Mouse (Mus musculus): ENCODE data around the gene Igfbp5. TPM values are rescaled to one million over a fixed set of nuclear protein-coding genes. Genes with fewer than 3 reads are reported as not detected.

Gene Igfbp5
- polyA plus RNA-seq, 1 experiment from 2014 or later, result 34.8 TPM

DNA sequence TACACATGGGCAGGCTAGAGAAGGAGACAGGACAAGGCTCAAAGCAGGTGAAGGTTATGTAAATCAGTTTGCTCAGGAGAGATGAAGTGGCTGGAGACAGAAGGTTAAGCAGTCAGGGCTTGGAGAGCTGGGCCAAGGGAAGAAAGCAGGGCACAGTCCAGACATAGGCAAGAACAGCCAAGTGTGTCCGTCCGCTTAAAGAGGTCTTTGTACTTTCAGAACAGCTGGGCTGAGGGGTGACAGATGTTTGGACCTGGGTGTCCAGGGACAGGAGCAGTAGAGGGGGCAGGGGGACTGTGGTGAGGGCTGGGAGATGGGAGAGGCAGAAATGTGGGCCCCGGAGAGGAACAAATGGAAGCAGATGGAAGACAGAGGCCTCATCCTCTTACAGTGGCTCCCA is 10.4 kb downstream of the Igfbp5 start:
- H3K4me1 ChIP-seq (replicated peaks; ENCODE audit: control insufficient read depth, insufficient read depth, low read length), result peaks cover 8% of the 10 kb centered on the region
- no peaks in the 10 kb centered on the region for H3K36me3 ChIP-seq (ENCODE audit: control insufficient read depth, insufficient read depth, low read length)
- H3K27me3 ChIP-seq (ENCODE audit: control insufficient read depth, insufficient read depth, low read length), result no peaks in the 10 kb centered on the region
- H3K4me2 ChIP-seq (replicated peaks; ENCODE audit: low read depth, low read length), result no peak overlapping the region
- no peaks in the 10 kb centered on the region for H3K9me3 ChIP-seq (ENCODE audit: control insufficient read depth, low read length)
- H3K9ac ChIP-seq (ENCODE audit: low read depth, low read length), result no peak overlapping the region
- H3K27ac ChIP-seq (ENCODE audit: low read depth, low read length), result no peak overlapping the region
- ATAC-seq (ENCODE audit: low FRiP score) (no peak), DNase-seq (ENCODE audit: low spot score) (no peak)
- no peak overlapping the region for H3K4me3 ChIP-seq (ENCODE audit: low read depth, low read length)
- WGBS, result 77% methylated on average over 3 of the region's 3 CpGs

DNA sequence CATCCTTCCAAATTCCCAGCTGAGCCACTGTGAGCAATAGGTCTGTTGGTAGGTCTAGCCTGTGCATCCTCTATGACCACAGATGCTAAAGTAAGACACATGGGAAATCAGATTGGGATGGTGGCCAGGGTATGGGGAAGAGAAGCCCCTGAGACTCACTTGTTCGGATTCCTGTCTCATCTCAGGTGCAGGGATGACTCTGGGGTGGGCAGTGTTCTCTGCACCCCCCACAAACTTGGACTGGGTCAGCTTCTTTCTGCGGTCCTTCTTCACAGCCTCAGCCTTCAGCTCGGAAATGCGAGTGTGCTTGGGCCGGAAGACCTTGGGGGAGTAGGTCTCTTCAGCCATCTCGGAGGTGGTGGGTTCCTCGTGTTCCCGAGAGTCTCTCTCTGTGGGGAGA is 11.0 kb downstream of the Igfbp5 start:
- H3K4me3 ChIP-seq (ENCODE audit: low read depth, low read length), result no peak overlapping the region
- 83% methylated on average over 8 of the region's 8 CpGs for WGBS
- no peaks in the 10 kb centered on the region for H3K27me3 ChIP-seq (ENCODE audit: control insufficient read depth, insufficient read depth, low read length)
- ATAC-seq (ENCODE audit: low FRiP score), result no peak
- H3K9me3 ChIP-seq (ENCODE audit: control insufficient read depth, low read length), result no peaks in the 10 kb centered on the region
- no peak overlapping the region for H3K4me2 ChIP-seq (replicated peaks; ENCODE audit: low read depth, low read length)
- H3K27ac ChIP-seq (ENCODE audit: low read depth, low read length), result no peak overlapping the region
- DNase-seq (ENCODE audit: low spot score), result no peak
- H3K36me3 ChIP-seq (ENCODE audit: control insufficient read depth, insufficient read depth, low read length), result no peaks in the 10 kb centered on the region
- H3K4me1 ChIP-seq (replicated peaks; ENCODE audit: control insufficient read depth, insufficient read depth, low read length), result peaks cover 7% of the 10 kb centered on the region
- no peak overlapping the region for H3K9ac ChIP-seq (ENCODE audit: low read depth, low read length)

DNA sequence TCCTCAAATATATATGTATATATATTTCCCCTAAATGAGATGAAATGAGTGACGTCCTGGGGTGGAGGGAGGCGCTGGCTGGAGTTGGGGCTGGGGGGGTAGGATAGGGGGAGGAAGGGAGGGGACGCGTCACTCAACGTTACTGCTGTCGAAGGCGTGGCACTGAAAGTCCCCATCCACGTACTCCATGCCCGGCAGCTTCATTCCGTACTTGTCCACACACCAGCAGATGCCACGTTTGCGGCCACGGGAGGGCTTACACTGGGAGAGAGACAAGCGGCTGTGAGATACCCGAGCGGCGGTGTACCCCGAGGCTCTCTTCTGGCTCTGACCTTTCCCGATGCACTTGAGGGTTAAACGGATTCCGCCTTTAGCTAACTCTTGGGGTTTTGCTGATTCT is 12.4 kb downstream of the Igfbp5 start:
- Histone ChIP-seq H3K36me3 (ENCODE audit: control insufficient read depth, insufficient read depth, low read length) (no peaks in the 10 kb centered on the region), H3K4me2 (replicated peaks; ENCODE audit: low read depth, low read length) (no peak overlapping the region), H3K4me3 (ENCODE audit: low read depth, low read length) (no peak overlapping the region), H3K9me3 (ENCODE audit: control insufficient read depth, low read length) (no peaks in the 10 kb centered on the region), H3K4me1 (replicated peaks; ENCODE audit: control insufficient read depth, insufficient read depth, low read length) (0 out of 2 replicates have a peak, but pooled peaks cover 3% of the 10 kb centered on the region), H3K9ac (ENCODE audit: low read depth, low read length) (no peak overlapping the region), H3K27ac (ENCODE audit: low read depth, low read length) (no peak overlapping the region), H3K27me3 (ENCODE audit: control insufficient read depth, insufficient read depth, low read length) (no peaks in the 10 kb centered on the region)
- WGBS, result 91% methylated on average over 21 of the region's 21 CpGs
- DNase-seq (ENCODE audit: low spot score), result no peak
- ATAC-seq (ENCODE audit: low FRiP score), result no peak

DNA sequence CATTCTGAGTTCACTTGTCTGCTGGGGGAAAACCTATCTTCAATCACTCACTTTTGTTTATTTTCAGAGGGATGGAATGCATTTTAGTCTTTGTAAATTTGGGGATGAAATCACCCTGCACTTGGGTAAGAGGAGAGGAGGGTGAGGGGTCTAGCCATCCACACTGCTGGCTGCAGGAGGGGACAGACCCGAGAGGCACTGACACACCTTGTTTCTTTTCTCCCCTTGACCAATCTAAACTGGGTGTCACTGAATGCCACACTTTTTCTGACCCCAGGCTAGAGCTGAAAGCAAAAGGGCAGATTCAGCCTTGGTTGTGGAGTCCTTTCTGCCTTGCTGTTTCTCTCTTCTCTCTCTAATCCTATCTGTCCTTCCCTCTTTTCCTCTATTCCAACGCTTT is 13.0 kb downstream of the Igfbp5 start:
- Histone ChIP-seq H3K36me3 (ENCODE audit: control insufficient read depth, insufficient read depth, low read length) (no peaks in the 10 kb centered on the region), H3K9me3 (ENCODE audit: control insufficient read depth, low read length) (no peaks in the 10 kb centered on the region), H3K27me3 (ENCODE audit: control insufficient read depth, insufficient read depth, low read length) (no peaks in the 10 kb centered on the region), H3K4me3 (ENCODE audit: low read depth, low read length) (no peak overlapping the region), H3K27ac (ENCODE audit: low read depth, low read length) (no peak overlapping the region), H3K9ac (ENCODE audit: low read depth, low read length) (no peak overlapping the region), H3K4me1 (replicated peaks; ENCODE audit: control insufficient read depth, insufficient read depth, low read length) (0 out of 2 replicates have a peak, but pooled peaks cover 3% of the 10 kb centered on the region), H3K4me2 (replicated peaks; ENCODE audit: low read depth, low read length) (no peak overlapping the region)
- ATAC-seq (ENCODE audit: low FRiP score), result no peak
- no peak for DNase-seq (ENCODE audit: low spot score)
- WGBS, result 76% methylated on average over 2 of the region's 2 CpGs

DNA sequence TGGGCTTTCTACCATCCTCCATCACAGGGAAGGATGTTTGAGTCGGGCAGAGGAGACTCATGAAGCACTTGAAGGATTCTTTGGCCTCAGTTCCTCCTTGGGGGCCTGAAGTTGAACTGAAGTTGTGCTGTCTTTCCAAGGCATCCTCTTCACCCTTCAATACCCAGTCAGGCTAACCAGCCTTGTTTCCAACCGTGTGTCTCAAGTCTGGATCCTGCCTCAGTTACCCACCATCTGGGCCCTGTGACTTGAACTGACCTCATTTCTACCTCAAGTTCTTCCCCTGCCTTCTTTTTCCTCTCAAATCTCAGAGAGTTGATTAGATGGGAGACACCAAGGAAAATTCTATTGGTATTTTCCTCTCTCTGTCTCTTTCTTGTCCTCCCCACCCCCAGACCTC is 14.2 kb downstream of the Igfbp5 start:
- no peak overlapping the region for H3K9ac ChIP-seq (ENCODE audit: low read depth, low read length)
- no peaks in the 10 kb centered on the region for H3K36me3 ChIP-seq (ENCODE audit: control insufficient read depth, insufficient read depth, low read length)
- WGBS, result 92% methylated on average over 2 of the region's 2 CpGs
- no peak overlapping the region for H3K27ac ChIP-seq (ENCODE audit: low read depth, low read length)
- ATAC-seq (ENCODE audit: low FRiP score), result no peak
- no peaks in the 10 kb centered on the region for H3K9me3 ChIP-seq (ENCODE audit: control insufficient read depth, low read length)
- 0 out of 2 replicates have a peak, but pooled peaks cover 3% of the 10 kb centered on the region for H3K4me1 ChIP-seq (replicated peaks; ENCODE audit: control insufficient read depth, insufficient read depth, low read length)
- H3K4me3 ChIP-seq (ENCODE audit: low read depth, low read length), result no peak overlapping the region
- no peak overlapping the region for H3K4me2 ChIP-seq (replicated peaks; ENCODE audit: low read depth, low read length)
- DNase-seq (ENCODE audit: low spot score), result no peak
- no peaks in the 10 kb centered on the region for H3K27me3 ChIP-seq (ENCODE audit: control insufficient read depth, insufficient read depth, low read length)

DNA sequence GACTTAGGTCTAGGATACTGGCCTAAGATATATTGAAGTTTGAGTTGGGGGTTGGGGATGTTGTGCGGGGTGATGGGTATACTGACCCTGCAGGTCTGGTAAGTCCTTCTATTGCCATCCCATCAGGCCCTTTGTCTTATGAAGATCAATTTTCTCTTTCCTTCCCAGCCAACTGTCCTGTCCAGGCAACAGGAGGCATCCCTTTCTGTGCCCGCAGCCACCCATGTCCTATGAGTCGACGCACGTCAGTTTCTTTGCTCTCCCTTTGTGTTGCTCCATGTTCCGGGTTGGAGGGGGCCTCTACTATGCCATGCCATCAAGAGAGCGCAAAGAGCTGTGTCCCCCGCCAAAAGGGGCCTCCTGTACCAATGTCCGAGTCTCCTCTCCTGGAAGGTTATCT is 14.7 kb downstream of the Igfbp5 start:
- H3K27ac ChIP-seq (ENCODE audit: low read depth, low read length), result no peak overlapping the region
- no peak overlapping the region for H3K4me2 ChIP-seq (replicated peaks; ENCODE audit: low read depth, low read length)
- no peak overlapping the region for H3K9ac ChIP-seq (ENCODE audit: low read depth, low read length)
- 0 out of 2 replicates have a peak, but pooled peaks cover 3% of the 10 kb centered on the region for H3K4me1 ChIP-seq (replicated peaks; ENCODE audit: control insufficient read depth, insufficient read depth, low read length)
- DNase-seq (ENCODE audit: low spot score) (no peak), ATAC-seq (ENCODE audit: low FRiP score) (no peak)
- 94% methylated on average over 9 of the region's 9 CpGs for WGBS
- H3K27me3 ChIP-seq (ENCODE audit: control insufficient read depth, insufficient read depth, low read length), result no peaks in the 10 kb centered on the region
- H3K9me3 ChIP-seq (ENCODE audit: control insufficient read depth, low read length), result no peaks in the 10 kb centered on the region
- H3K4me3 ChIP-seq (ENCODE audit: low read depth, low read length), result no peak overlapping the region
- H3K36me3 ChIP-seq (ENCODE audit: control insufficient read depth, insufficient read depth, low read length), result no peaks in the 10 kb centered on the region

DNA sequence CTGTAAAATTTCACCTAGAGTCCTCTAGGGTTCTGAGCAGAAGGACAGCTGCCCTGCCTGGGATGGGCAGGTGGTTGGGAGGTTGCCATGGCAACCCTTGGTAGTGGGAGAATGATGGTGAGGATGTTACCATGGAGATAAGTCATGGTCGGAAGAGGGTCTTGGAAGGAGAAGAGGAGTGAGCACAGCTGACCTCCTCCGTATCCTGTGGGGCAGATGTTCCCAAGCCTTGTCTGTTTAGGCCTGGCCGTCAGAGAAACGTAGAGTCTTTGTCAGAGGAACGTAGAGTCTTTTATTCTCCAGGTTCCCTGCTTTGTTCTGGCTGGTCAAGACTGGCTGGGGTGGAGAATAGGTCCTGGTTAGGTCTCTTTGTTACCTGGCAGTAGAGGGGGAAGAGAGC is 15.8 kb downstream of the Igfbp5 start:
- peak; percentile 61 for ATAC-seq (ENCODE audit: low FRiP score)
- Histone ChIP-seq H3K27me3 (ENCODE audit: control insufficient read depth, insufficient read depth, low read length) (no peaks in the 10 kb centered on the region), H3K9me3 (ENCODE audit: control insufficient read depth, low read length) (no peaks in the 10 kb centered on the region), H3K4me2 (replicated peaks; ENCODE audit: low read depth, low read length) (no peak overlapping the region), H3K4me1 (replicated peaks; ENCODE audit: control insufficient read depth, insufficient read depth, low read length) (0 out of 2 replicates have a peak, but pooled peaks cover 3% of the 10 kb centered on the region), H3K36me3 (ENCODE audit: control insufficient read depth, insufficient read depth, low read length) (no peaks in the 10 kb centered on the region), H3K27ac (ENCODE audit: low read depth, low read length) (0 out of 2 replicates have a peak overlapping the region, but pooled peaks have one; percentile 39), H3K9ac (ENCODE audit: low read depth, low read length) (no peak overlapping the region), H3K4me3 (ENCODE audit: low read depth, low read length) (no peak overlapping the region)
- peak; percentile 67 for DNase-seq (ENCODE audit: low spot score)
- 37% methylated on average over 5 of the region's 5 CpGs for WGBS

DNA sequence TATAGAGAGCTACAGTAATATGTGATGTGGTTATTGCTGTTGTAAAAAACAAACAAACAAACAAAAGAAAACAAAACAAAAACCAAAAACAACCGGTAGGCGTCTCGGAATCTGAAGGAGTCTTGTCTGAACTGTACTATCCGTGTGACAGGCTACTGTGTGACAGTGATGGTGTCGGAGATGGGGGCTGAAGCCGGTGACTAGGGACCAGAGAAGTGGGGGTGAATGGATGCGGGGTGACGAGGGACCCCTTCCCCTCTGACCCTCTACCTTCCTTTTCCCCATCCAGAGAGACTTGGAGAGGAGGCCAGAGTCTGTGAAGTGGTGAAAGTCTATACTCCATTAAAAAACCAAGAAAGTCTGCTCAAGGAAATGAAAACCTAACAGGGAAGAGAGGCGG is 16.4 kb downstream of the Igfbp5 start:
- no peak overlapping the region for H3K27ac ChIP-seq (ENCODE audit: low read depth, low read length)
- WGBS, result 89% methylated on average over 9 of the region's 9 CpGs
- no peaks in the 10 kb centered on the region for H3K9me3 ChIP-seq (ENCODE audit: control insufficient read depth, low read length)
- no peak for DNase-seq (ENCODE audit: low spot score)
- H3K4me2 ChIP-seq (replicated peaks; ENCODE audit: low read depth, low read length), result no peak overlapping the region
- H3K27me3 ChIP-seq (ENCODE audit: control insufficient read depth, insufficient read depth, low read length), result no peaks in the 10 kb centered on the region
- 0 out of 2 replicates have a peak, but pooled peaks cover 3% of the 10 kb centered on the region for H3K4me1 ChIP-seq (replicated peaks; ENCODE audit: control insufficient read depth, insufficient read depth, low read length)
- no peak for ATAC-seq (ENCODE audit: low FRiP score)
- H3K36me3 ChIP-seq (ENCODE audit: control insufficient read depth, insufficient read depth, low read length), result no peaks in the 10 kb centered on the region
- H3K4me3 ChIP-seq (ENCODE audit: low read depth, low read length), result no peak overlapping the region
- H3K9ac ChIP-seq (ENCODE audit: low read depth, low read length), result no peak overlapping the region

DNA sequence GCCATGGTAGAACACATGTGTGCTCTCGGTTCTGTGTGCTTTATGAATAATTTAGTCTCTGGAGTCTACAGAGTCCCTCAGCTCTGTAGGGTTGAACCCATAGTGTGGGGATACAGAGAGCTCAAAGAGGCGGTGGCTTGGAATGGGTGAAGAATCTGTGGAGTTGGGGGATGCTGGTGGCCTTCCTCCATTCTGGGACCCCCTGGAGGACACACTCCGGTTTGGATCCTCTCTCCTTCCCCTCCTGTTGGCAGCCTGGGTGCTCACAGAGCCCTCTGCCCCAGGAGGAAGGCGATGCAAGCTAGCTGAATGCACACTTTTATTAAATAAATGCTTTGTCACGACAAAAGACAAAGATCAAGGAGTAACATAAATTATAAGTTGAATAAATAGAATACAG is 17.1 kb downstream of the Igfbp5 start:
- no peak for DNase-seq (ENCODE audit: low spot score)
- 72% methylated on average over 5 of the region's 5 CpGs for WGBS

More for the DNA sequence above, 17.1 kb downstream of the Igfbp5 start:
- Histone ChIP-seq H3K9me3 (ENCODE audit: control insufficient read depth, low read length) (no peaks in the 10 kb centered on the region), H3K4me1 (replicated peaks; ENCODE audit: control insufficient read depth, insufficient read depth, low read length) (0 out of 2 replicates have a peak, but pooled peaks cover 3% of the 10 kb centered on the region), H3K36me3 (ENCODE audit: control insufficient read depth, insufficient read depth, low read length) (no peaks in the 10 kb centered on the region), H3K27me3 (ENCODE audit: control insufficient read depth, insufficient read depth, low read length) (no peaks in the 10 kb centered on the region), H3K9ac (ENCODE audit: low read depth, low read length) (no peak overlapping the region), H3K27ac (ENCODE audit: low read depth, low read length) (no peak overlapping the region), H3K4me3 (ENCODE audit: low read depth, low read length) (no peak overlapping the region), H3K4me2 (replicated peaks; ENCODE audit: low read depth, low read length) (no peak overlapping the region)
- no peak for ATAC-seq (ENCODE audit: low FRiP score)
